Mouse (Mus musculus): Measurements from ENCODE around the gene Crb2.

DNA sequence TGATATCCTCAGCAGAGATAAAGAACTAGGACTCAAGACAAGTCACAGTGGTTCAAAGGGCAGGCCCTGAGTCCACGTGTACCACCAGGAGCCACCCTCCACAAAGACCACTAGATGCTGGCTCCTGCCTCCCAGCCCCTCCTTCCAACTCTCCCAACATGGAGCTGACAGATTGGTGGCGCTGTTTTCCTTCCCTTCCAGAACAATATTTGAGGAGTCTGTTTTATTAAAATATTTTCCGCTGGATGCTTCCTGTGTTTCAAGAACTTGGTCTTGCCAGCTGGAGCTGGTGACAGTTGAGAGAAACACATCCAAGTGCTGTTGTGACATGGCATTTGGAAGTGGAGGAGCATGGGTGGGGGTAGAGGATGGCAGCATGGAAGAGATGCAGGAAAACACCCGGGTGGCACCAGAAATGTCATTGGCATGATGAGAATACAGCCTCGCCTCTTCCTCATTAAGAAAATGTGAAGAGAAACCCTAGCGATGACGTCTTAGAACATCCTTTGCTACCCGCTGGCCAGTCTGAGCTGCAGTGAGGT lies 38.8 kb downstream of the Crb2 start:
- no peak for TF ChIP-seq POLR2A (IDR thresholded peaks at IDR 0.05; ENCODE audit: insufficient read depth, low read length)
- no peak for TF ChIP-seq EP300 (IDR thresholded peaks at IDR 0.05; ENCODE audit: insufficient read depth, low read depth, low read length)
- TF ChIP-seq CTCF (IDR thresholded peaks at IDR 0.05; ENCODE audit: low read depth, low read length) = no peak
